Mouse (Mus musculus): Measurements from ENCODE around the gene Med22. TPM values are rescaled to one million over a fixed set of nuclear protein-coding genes. Genes with fewer than 3 reads are reported as not detected.

Med22 gene
- polyA plus RNA-seq, 1 experiment from 2014 or later: 59.8 TPM

- peak overlapping the region; percentile 8; the same call in 1 of the 2 replicates for H3K4me3 ChIP-seq
- H3K9ac ChIP-seq: no peak overlapping the region
- 0 out of 2 replicates have a peak overlapping the region, but pooled peaks have one; percentile 0 for H3K27ac ChIP-seq
- H3K36me3 ChIP-seq: peaks cover 49% of the 10 kb centered on the region
- 59% methylated on average over 8 of the region's 8 CpGs for WGBS
- peaks cover 48% of the 10 kb centered on the region for H3K4me1 ChIP-seq
- no peak overlapping the region for H3K4me2 ChIP-seq
- ATAC-seq (ENCODE audit: insufficient number of reproducible peaks, low FRiP score, low TSS enrichment, low read depth): no peak
- H3K27me3 ChIP-seq: no peaks in the 10 kb centered on the region
- no peaks in the 10 kb centered on the region for H3K9me3 ChIP-seq
Measured at GRCm38 (mm10) chr2:26914148-26914941, 3.9 kb upstream of the Med22 start.

- Histone ChIP-seq H3K4me1 (peaks cover 56% of the 10 kb centered on the region), H3K9ac (no peak overlapping the region), H3K4me3 (no peak overlapping the region), H3K9me3 (no peaks in the 10 kb centered on the region), H3K4me2 (no peak overlapping the region), H3K27ac (no peak overlapping the region), H3K36me3 (peaks cover 42% of the 10 kb centered on the region), H3K27me3 (no peaks in the 10 kb centered on the region)
- ATAC-seq (ENCODE audit: insufficient number of reproducible peaks, low FRiP score, low TSS enrichment, low read depth): no peak
- WGBS: 78% methylated on average over 17 of the region's 17 CpGs
Measured at GRCm38 (mm10) chr2:26913416-26914147, 3.1 kb upstream of the Med22 start.

- H3K4me3 ChIP-seq: peak overlapping the region; percentile 77
- no peak for ATAC-seq (ENCODE audit: insufficient number of reproducible peaks, low FRiP score, low TSS enrichment, low read depth)
- H3K4me2 ChIP-seq: peak overlapping the region; percentile 82
- no peaks in the 10 kb centered on the region for H3K27me3 ChIP-seq
- 64% methylated on average over 5 of the region's 5 CpGs for WGBS
- H3K4me1 ChIP-seq: peaks cover 49% of the 10 kb centered on the region
- no peak overlapping the region for H3K27ac ChIP-seq
- H3K9me3 ChIP-seq: no peaks in the 10 kb centered on the region
- peaks cover 48% of the 10 kb centered on the region for H3K36me3 ChIP-seq
- peak overlapping the region; percentile 8; the same call in 1 of the 2 replicates for H3K9ac ChIP-seq
Measured at GRCm38 (mm10) chr2:26912253-26912770, 1.8 kb upstream of the Med22 start.

- Histone ChIP-seq H3K27ac (peak overlapping the region; percentile 95), H3K27me3 (no peaks in the 10 kb centered on the region), H3K4me2 (peak overlapping the region; percentile 82), H3K4me3 (peak overlapping the region; percentile 77), H3K9ac (peak overlapping the region; percentile 91), H3K9me3 (no peaks in the 10 kb centered on the region), H3K36me3 (peaks cover 59% of the 10 kb centered on the region), H3K4me1 (peaks cover 41% of the 10 kb centered on the region)
- ATAC-seq (ENCODE audit: insufficient number of reproducible peaks, low FRiP score, low TSS enrichment, low read depth): peak; percentile 15; the same call in 1 of the 2 replicates
- WGBS: 0% methylated on average over 37 of the region's 37 CpGs
Measured at GRCm38 (mm10) chr2:26910994-26911765, 703 bp upstream of the Med22 start.

GRCm38 (mm10) chr2:26909387-26909784, 1.1 kb downstream of the Med22 start:
- Histone ChIP-seq H3K27me3 (no peaks in the 10 kb centered on the region), H3K36me3 (peaks cover 69% of the 10 kb centered on the region), H3K9ac (peak overlapping the region; percentile 55), H3K9me3 (no peaks in the 10 kb centered on the region), H3K4me1 (peaks cover 27% of the 10 kb centered on the region), H3K27ac (peak overlapping the region; percentile 95; the same call in 1 of the 2 replicates), H3K4me3 (peak overlapping the region; percentile 77), H3K4me2 (peak overlapping the region; percentile 50)
- no peak for ATAC-seq (ENCODE audit: insufficient number of reproducible peaks, low FRiP score, low TSS enrichment, low read depth)

GRCm38 (mm10) chr2:26908710-26909386, 1.6 kb downstream of the Med22 start:
- Histone ChIP-seq H3K4me3 (peak overlapping the region; percentile 77), H3K4me2 (peak overlapping the region; percentile 50), H3K27me3 (no peaks in the 10 kb centered on the region), H3K9ac (peak overlapping the region; percentile 55; the same call in 1 of the 2 replicates), H3K36me3 (peaks cover 67% of the 10 kb centered on the region), H3K9me3 (no peaks in the 10 kb centered on the region), H3K4me1 (peaks cover 29% of the 10 kb centered on the region), H3K27ac (no peak overlapping the region)
- 84% methylated on average over 18 of the region's 18 CpGs for WGBS
- ATAC-seq (ENCODE audit: insufficient number of reproducible peaks, low FRiP score, low TSS enrichment, low read depth): no peak

- H3K9me3 ChIP-seq: no peaks in the 10 kb centered on the region
- H3K27ac ChIP-seq: no peak overlapping the region
- ATAC-seq (ENCODE audit: insufficient number of reproducible peaks, low FRiP score, low TSS enrichment, low read depth): no peak
- H3K27me3 ChIP-seq: no peaks in the 10 kb centered on the region
- H3K4me2 ChIP-seq: no peak overlapping the region
- H3K4me1 ChIP-seq: peaks cover 34% of the 10 kb centered on the region
- 62% methylated on average over 4 of the region's 4 CpGs for WGBS
- H3K4me3 ChIP-seq: no peak overlapping the region
- H3K36me3 ChIP-seq: peaks cover 49% of the 10 kb centered on the region
- H3K9ac ChIP-seq: no peak overlapping the region
Measured at GRCm38 (mm10) chr2:26907109-26907508, 3.4 kb downstream of the Med22 start.

GRCm38 (mm10) chr2:26906431-26906830, 4.0 kb downstream of the Med22 start:
- Histone ChIP-seq H3K9ac (no peak overlapping the region), H3K27me3 (no peaks in the 10 kb centered on the region), H3K27ac (no peak overlapping the region), H3K36me3 (peaks cover 43% of the 10 kb centered on the region), H3K9me3 (no peaks in the 10 kb centered on the region), H3K4me3 (no peak overlapping the region), H3K4me2 (no peak overlapping the region), H3K4me1 (peaks cover 34% of the 10 kb centered on the region)
- ATAC-seq (ENCODE audit: insufficient number of reproducible peaks, low FRiP score, low TSS enrichment, low read depth): no peak
- 88% methylated on average over 3 of the region's 3 CpGs for WGBS

GRCm38 (mm10) chr2:26905936-26906335, 4.5 kb downstream of the Med22 start:
- Histone ChIP-seq H3K36me3 (peaks cover 40% of the 10 kb centered on the region), H3K4me1 (peaks cover 36% of the 10 kb centered on the region), H3K9me3 (no peaks in the 10 kb centered on the region), H3K27me3 (no peaks in the 10 kb centered on the region), H3K4me3 (no peak overlapping the region), H3K4me2 (no peak overlapping the region), H3K27ac (no peak overlapping the region), H3K9ac (no peak overlapping the region)
- WGBS: 90% methylated on average over 2 of the region's 2 CpGs
- ATAC-seq (ENCODE audit: insufficient number of reproducible peaks, low FRiP score, low TSS enrichment, low read depth): no peak

- Histone ChIP-seq H3K4me3 (peak overlapping the region; percentile 82), H3K9ac (peak overlapping the region; percentile 74), H3K4me2 (peak overlapping the region; percentile 64), H3K27ac (peak overlapping the region; percentile 91), H3K9me3 (no peaks in the 10 kb centered on the region), H3K36me3 (peaks cover 59% of the 10 kb centered on the region), H3K27me3 (no peaks in the 10 kb centered on the region), H3K4me1 (peaks cover 24% of the 10 kb centered on the region)
- no peak; the same call in 1 of the 2 replicates for ATAC-seq (ENCODE audit: insufficient number of reproducible peaks, low FRiP score, low TSS enrichment, low read depth)
- 10% methylated on average over 7 of the region's 7 CpGs for WGBS
Measured at GRCm38 (mm10) chr2:26903311-26903710, 7.2 kb downstream of the Med22 start.
